Mouse (Mus musculus): ENCODE results near the gene Fblim1. TPM values are rescaled to one million over a fixed set of nuclear protein-coding genes. Genes with fewer than 3 reads are reported as not detected.
"Not testable (repeated sequence)": the region's sequence is repeated elsewhere in the genome, so short reads cannot be mapped to it uniquely, and the experiment has no call there.

Gene Fblim1
- polyA plus RNA-seq, 1 experiment from 2014 or later: 55.3 TPM

DNA sequence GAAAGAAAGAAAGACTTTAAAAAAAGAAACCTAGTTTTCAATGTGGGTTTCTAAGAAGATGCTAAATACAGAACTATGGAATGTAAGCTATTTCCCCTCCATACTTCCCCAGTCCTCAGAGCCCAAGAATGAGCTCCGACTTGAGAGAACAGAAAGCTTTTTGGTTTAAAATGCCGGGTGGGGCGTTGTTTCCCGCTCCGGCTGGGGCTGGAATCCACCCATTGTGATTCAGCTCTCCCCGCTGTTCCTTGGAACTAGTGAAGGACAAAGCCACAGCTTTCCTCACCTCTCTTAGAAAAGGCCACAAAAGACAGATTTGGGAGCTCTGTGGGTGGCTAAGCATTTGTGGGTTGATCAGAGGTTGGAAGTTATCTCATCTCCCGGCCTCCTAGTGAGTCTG, 40.6 kb downstream of the Fblim1 start:
- 56% methylated on average over 7 of the region's 7 CpGs for WGBS
- peak overlapping the region; percentile 40; the same call in 1 of the 2 replicates for H3K27ac ChIP-seq (replicated peaks)
- ATAC-seq (ENCODE audit: extremely low read depth, insufficient number of reproducible peaks, low FRiP score, low TSS enrichment): no peak

GRCm38 (mm10) chr4:141564660-141565059, 41.2 kb downstream of the Fblim1 start:
- H3K4me2 ChIP-seq: no peak overlapping the region
- no peaks in the 10 kb centered on the region for H3K36me3 ChIP-seq
- no peaks in the 10 kb centered on the region for H3K9me3 ChIP-seq
- 74% methylated on average over 3 of the region's 3 CpGs for WGBS
- ATAC-seq (ENCODE audit: extremely low read depth, insufficient number of reproducible peaks, low FRiP score, low TSS enrichment): no peak
- no peak overlapping the region for H3K9ac ChIP-seq
- H3K4me1 ChIP-seq: peaks cover 11% of the 10 kb centered on the region; the same call in 1 of the 2 replicates
- no peaks in the 10 kb centered on the region for H3K27me3 ChIP-seq (replicated peaks)
- no peak overlapping the region for H3K4me3 ChIP-seq
- H3K27ac ChIP-seq (replicated peaks): no peak overlapping the region

More for the DNA sequence above, 40.6 kb downstream of the Fblim1 start:
- Histone ChIP-seq H3K9ac (no peak overlapping the region), H3K27me3 (replicated peaks) (no peaks in the 10 kb centered on the region), H3K4me2 (no peak overlapping the region), H3K9me3 (no peaks in the 10 kb centered on the region), H3K4me1 (peaks cover 17% of the 10 kb centered on the region), H3K4me3 (no peak overlapping the region), H3K36me3 (no peaks in the 10 kb centered on the region)

GRCm38 (mm10) chr4:141564209-141564608, 41.7 kb downstream of the Fblim1 start:
- Histone ChIP-seq H3K4me3 (no peak overlapping the region), H3K36me3 (no peaks in the 10 kb centered on the region), H3K27me3 (replicated peaks) (no peaks in the 10 kb centered on the region), H3K4me2 (no peak overlapping the region), H3K4me1 (peaks cover 10% of the 10 kb centered on the region; the same call in 1 of the 2 replicates), H3K9ac (no peak overlapping the region), H3K9me3 (no peaks in the 10 kb centered on the region), H3K27ac (replicated peaks) (no peak overlapping the region)
- ATAC-seq (ENCODE audit: extremely low read depth, insufficient number of reproducible peaks, low FRiP score, low TSS enrichment): no peak
- 90% methylated on average over 4 of the region's 4 CpGs for WGBS

GRCm38 (mm10) chr4:141562281-141562680, 43.6 kb downstream of the Fblim1 start:
- 0 out of 2 replicates have a peak overlapping the region, but pooled peaks have one; percentile 7 for H3K9ac ChIP-seq
- H3K36me3 ChIP-seq: no peaks in the 10 kb centered on the region
- H3K4me1 ChIP-seq: peaks cover 29% of the 10 kb centered on the region
- H3K4me3 ChIP-seq: no peak overlapping the region
- no peak for ATAC-seq (ENCODE audit: extremely low read depth, insufficient number of reproducible peaks, low FRiP score, low TSS enrichment)
- 76% methylated on average over 11 of the region's 11 CpGs for WGBS
- H3K4me2 ChIP-seq: no peak overlapping the region
- no peak overlapping the region for H3K27ac ChIP-seq (replicated peaks)
- no peaks in the 10 kb centered on the region for H3K27me3 ChIP-seq (replicated peaks)
- no peaks in the 10 kb centered on the region for H3K9me3 ChIP-seq

- H3K4me2 ChIP-seq; ATAC-seq (ENCODE audit: extremely low read depth, insufficient number of reproducible peaks, low FRiP score, low TSS enrichment); H3K36me3 ChIP-seq; H3K27ac ChIP-seq (replicated peaks); H3K9me3 ChIP-seq; H3K9ac ChIP-seq; H3K27me3 ChIP-seq (replicated peaks); H3K4me3 ChIP-seq: not testable (repeated sequence)
- WGBS: 81% methylated on average over 5 of the region's 5 CpGs
- H3K4me1 ChIP-seq: peaks cover 29% of the 10 kb centered on the region
Measured at GRCm38 (mm10) chr4:141561331-141561919, 44.5 kb downstream of the Fblim1 start.

DNA sequence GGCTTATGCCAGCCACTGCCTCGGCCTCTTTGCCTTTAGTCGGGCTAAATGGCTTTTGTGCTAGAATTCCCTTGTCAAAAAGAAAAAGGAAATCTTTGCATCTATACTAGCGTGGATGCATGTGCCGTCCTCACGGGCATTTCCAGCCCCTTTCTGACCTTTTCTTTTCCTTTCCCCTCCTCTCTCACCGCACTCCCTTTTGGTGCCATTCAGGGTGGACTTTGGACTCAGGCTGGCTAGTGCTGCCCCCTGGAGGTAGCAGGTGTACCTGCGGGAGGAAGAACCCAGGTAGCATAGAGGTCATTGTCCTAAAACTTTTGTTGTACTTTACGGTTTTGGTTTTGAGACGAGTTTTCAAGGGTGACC, 46.0 kb downstream of the Fblim1 start:
- H3K27ac ChIP-seq (replicated peaks): peak overlapping the region; percentile 97
- WGBS: 3% methylated on average over 9 of the region's 9 CpGs
- H3K4me3 ChIP-seq: peak overlapping the region; percentile 52
- peak overlapping the region; percentile 88 for H3K4me2 ChIP-seq
- H3K9ac ChIP-seq: peak overlapping the region; percentile 80
- H3K27me3 ChIP-seq (replicated peaks): no peaks in the 10 kb centered on the region
- 0 out of 2 replicates have a peak, but pooled peaks have one; percentile 40 for ATAC-seq (ENCODE audit: extremely low read depth, insufficient number of reproducible peaks, low FRiP score, low TSS enrichment)
- no peaks in the 10 kb centered on the region for H3K36me3 ChIP-seq
- peaks cover 21% of the 10 kb centered on the region for H3K4me1 ChIP-seq
- H3K9me3 ChIP-seq: no peaks in the 10 kb centered on the region

DNA sequence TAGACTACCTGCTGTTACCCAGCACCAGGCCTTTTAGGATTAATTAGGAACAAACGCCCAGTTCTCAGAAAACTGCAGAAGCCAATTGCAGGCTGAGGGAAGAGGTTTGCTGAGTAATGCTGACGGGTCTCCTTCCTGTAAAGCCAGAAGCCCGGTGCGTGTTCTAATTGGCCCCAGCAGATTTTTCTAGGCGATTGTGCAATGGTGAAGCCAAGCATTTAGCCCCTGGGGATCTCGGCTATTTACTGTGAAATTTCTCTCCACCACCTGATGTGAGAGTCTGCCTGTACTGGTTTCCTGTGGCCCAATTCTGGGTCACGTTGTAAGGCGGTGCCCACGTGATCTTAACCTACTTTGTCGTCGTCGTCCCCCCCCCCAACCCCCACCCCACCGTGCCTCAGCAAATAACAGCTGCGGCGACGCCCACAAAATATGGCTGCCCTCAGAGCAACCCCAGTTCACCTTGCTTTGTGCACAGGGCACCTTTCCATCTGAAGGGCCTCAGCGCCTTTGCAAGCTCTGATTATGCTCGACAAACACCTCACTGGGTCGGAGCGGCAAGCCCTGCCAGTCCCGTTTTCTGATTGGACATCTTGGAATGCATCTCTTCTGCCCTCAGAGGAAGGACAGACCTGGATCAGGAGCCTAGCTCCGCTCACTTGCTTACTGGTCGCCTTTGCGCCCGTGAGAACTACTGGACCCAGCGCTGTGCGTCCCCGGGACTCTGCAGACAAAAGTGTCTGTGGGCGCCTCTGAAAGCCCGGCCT, 46.6 kb downstream of the Fblim1 start:
- Histone ChIP-seq H3K9ac (peak overlapping the region; percentile 80), H3K4me1 (peaks cover 21% of the 10 kb centered on the region), H3K9me3 (no peaks in the 10 kb centered on the region), H3K27ac (replicated peaks) (peak overlapping the region; percentile 97), H3K27me3 (replicated peaks) (no peaks in the 10 kb centered on the region), H3K4me3 (peak overlapping the region; percentile 52), H3K4me2 (peak overlapping the region; percentile 88), H3K36me3 (no peaks in the 10 kb centered on the region)
- under 1% methylated on average over 30 of the region's 30 CpGs for WGBS
- peak; percentile 64 for ATAC-seq (ENCODE audit: extremely low read depth, insufficient number of reproducible peaks, low FRiP score, low TSS enrichment)

- Histone ChIP-seq H3K4me3 (peak overlapping the region; percentile 52), H3K4me2 (peak overlapping the region; percentile 88), H3K9me3 (no peaks in the 10 kb centered on the region), H3K27me3 (replicated peaks) (no peaks in the 10 kb centered on the region), H3K27ac (replicated peaks) (peak overlapping the region; percentile 97), H3K36me3 (no peaks in the 10 kb centered on the region), H3K4me1 (peaks cover 21% of the 10 kb centered on the region), H3K9ac (peak overlapping the region; percentile 80)
- WGBS: 17% methylated on average over 16 of the region's 16 CpGs
- ATAC-seq (ENCODE audit: extremely low read depth, insufficient number of reproducible peaks, low FRiP score, low TSS enrichment): no peak
Measured at GRCm38 (mm10) chr4:141558658-141559057, 47.2 kb downstream of the Fblim1 start.

DNA sequence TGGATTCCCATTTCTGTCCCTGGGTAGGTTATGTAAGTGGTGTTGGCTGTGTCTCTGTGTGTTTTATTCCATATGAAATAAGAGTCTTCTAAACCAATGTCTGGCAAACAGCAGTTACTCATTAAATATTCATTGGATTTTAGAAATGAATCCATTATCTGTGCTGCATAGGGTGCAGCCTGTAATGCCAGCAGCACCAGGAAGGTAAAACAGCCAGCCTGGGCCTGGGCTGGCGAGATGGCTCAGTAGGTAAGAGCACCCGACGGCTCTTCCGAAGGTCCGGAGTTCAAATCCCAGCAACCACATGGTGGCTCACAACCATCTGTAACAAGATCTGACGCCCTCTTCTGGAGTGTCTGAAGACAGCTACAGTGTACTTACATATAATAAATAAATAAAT, 49.7 kb downstream of the Fblim1 start:
- H3K36me3 ChIP-seq; H3K9ac ChIP-seq; H3K27ac ChIP-seq (replicated peaks); H3K4me3 ChIP-seq; H3K9me3 ChIP-seq; ATAC-seq (ENCODE audit: extremely low read depth, insufficient number of reproducible peaks, low FRiP score, low TSS enrichment); H3K4me2 ChIP-seq; H3K27me3 ChIP-seq (replicated peaks): not testable (repeated sequence)
- WGBS: 83% methylated on average over 6 of the region's 6 CpGs
- peaks cover 19% of the 10 kb centered on the region for H3K4me1 ChIP-seq

- not testable (repeated sequence) for H3K4me2 ChIP-seq; H3K9me3 ChIP-seq; H3K27me3 ChIP-seq (replicated peaks); H3K4me3 ChIP-seq; H3K9ac ChIP-seq; H3K27ac ChIP-seq (replicated peaks); ATAC-seq (ENCODE audit: extremely low read depth, insufficient number of reproducible peaks, low FRiP score, low TSS enrichment); H3K36me3 ChIP-seq
- 89% methylated on average over 8 of the region's 9 CpGs for WGBS
- H3K4me1 ChIP-seq: peaks cover 19% of the 10 kb centered on the region
Measured at GRCm38 (mm10) chr4:141554255-141554865, 51.5 kb downstream of the Fblim1 start.

- no peak for ATAC-seq (ENCODE audit: extremely low read depth, insufficient number of reproducible peaks, low FRiP score, low TSS enrichment)
- Histone ChIP-seq H3K9me3 (no peaks in the 10 kb centered on the region), H3K4me3 (no peak overlapping the region), H3K27me3 (replicated peaks) (no peaks in the 10 kb centered on the region), H3K4me2 (no peak overlapping the region), H3K36me3 (no peaks in the 10 kb centered on the region), H3K27ac (replicated peaks) (no peak overlapping the region), H3K9ac (no peak overlapping the region), H3K4me1 (peaks cover 8% of the 10 kb centered on the region)
- 34% methylated on average over 2 of the region's 2 CpGs for WGBS
Measured at GRCm38 (mm10) chr4:141552484-141552883, 53.4 kb downstream of the Fblim1 start.

Measured in heart, embryonic 13.5 days (tissue).